Mouse (Mus musculus) heart, adult 2 months (tissue): ENCODE measurements at regions not wholly inside any gene's neighbourhood (a gene's known extent, or its start where the extent isn't known, plus 50 kb on each side); places are given as distances from the start of the nearest gene placed in this dataset.

ENCODE experiments used
- DNase-seq, 2 experiments: peaks; one replicate each; pipeline ENCODE4 v3.0.0; 2021
- H3K27ac ChIP-seq: fragments of 200-600 bp; 2 replicates; pipeline ENCODE4 v1.8.1; 2022
- H3K27me3 ChIP-seq: fragments of 200-500 bp; 2 replicates; pipeline ENCODE4 v1.6.1; 2012; ENCODE audit warnings: mild to moderate bottlenecking, low read length, inconsistent platforms, mixed read lengths; ENCODE audit not compliant: control insufficient read depth, insufficient read depth
- H3K36me3 ChIP-seq: fragments of 200-500 bp; 2 replicates; pipeline ENCODE4 v1.6.1; 2012; ENCODE audit warnings: low read length, inconsistent platforms; ENCODE audit not compliant: control insufficient read depth, insufficient read depth
- H3K4me1 ChIP-seq: fragments of 200-500 bp; 2 replicates; pipeline ENCODE4 v1.6.1; 2011; ENCODE audit warnings: low read length; ENCODE audit not compliant: control insufficient read depth, insufficient read depth
- H3K4me3 ChIP-seq: fragments of 200-600 bp; 2 replicates; pipeline ENCODE4 v1.8.1; 2022
- H3K79me2 ChIP-seq: fragments of 200-500 bp; replicated peaks from 2 replicates; pipeline ENCODE4 v1.6.1; 2012; ENCODE audit warnings: mild to moderate bottlenecking, inconsistent platforms, low read length, moderate library complexity, mixed read lengths; ENCODE audit not compliant: control insufficient read depth, insufficient read depth
- H3K9ac ChIP-seq: fragments of 200-500 bp; 2 replicates; pipeline ENCODE4 v1.6.1; 2012; ENCODE audit warnings: low read depth, mild to moderate bottlenecking, control low read depth, inconsistent platforms, low read length, mixed read lengths
- CTCF ChIP-seq: fragments of 200-600 bp; IDR thresholded peaks from 2 replicates; pipeline ENCODE4 v1.8.1; 2022; ENCODE audit warnings: antibody characterized with exemption, mild to moderate bottlenecking, moderate library complexity
- EP300 ChIP-seq: fragments of 200-500 bp; IDR thresholded peaks from 2 replicates; pipeline ENCODE4 v1.6.1; 2011; ENCODE audit warnings: low read depth, low read length, control low read depth; ENCODE audit not compliant: insufficient read depth
- POLR2A ChIP-seq: fragments of 200-500 bp; IDR thresholded peaks from 2 replicates; pipeline ENCODE4 v1.6.1; 2011; ENCODE audit warnings: mild to moderate bottlenecking, low read depth, low read length, control low read depth; ENCODE audit not compliant: insufficient read depth
- WGBS: fragments of 180-500 bp; shearing (Covaris S2); methylation state at CpG from one replicate; pipeline ENCODE4 v1.1.7; 2018; 5-methylcytosine and 5-hydroxymethylcytosine counted together
- intact Hi-C: fragments of 180-260 bp; cut with DNase I; formaldehyde crosslinking; loops from one replicate; pipeline ENCODE4 v1.15.1; 2025

GRCm38 (mm10) chr4:11903861-11904260 is 77.2 kb downstream of the Gm10604 start:
- no peak overlapping the region for H3K9ac ChIP-seq
- WGBS = 95% methylated on average over 1 of the region's 1 CpGs
- no peaks in the 10 kb centered on the region; the same call in none of the 2 replicates for H3K4me1 ChIP-seq
- TF ChIP-seq POLR2A (no peak), EP300 (no peak)
- H3K27me3 ChIP-seq = no peaks in the 10 kb centered on the region
- intact Hi-C loops = no loop called here
- H3K36me3 ChIP-seq = no peaks in the 10 kb centered on the region
- H3K79me2 ChIP-seq = no peaks in the 10 kb centered on the region
- no peak overlapping the region for H3K4me3 ChIP-seq
- H3K27ac ChIP-seq = no peak overlapping the region
- no peak for DNase-seq

- Histone ChIP-seq H3K9ac (no peak overlapping the region), H3K4me3 (no peak overlapping the region), H3K36me3 (no peaks in the 10 kb centered on the region), H3K79me2 (no peaks in the 10 kb centered on the region), H3K27ac (no peak overlapping the region), H3K27me3 (no peaks in the 10 kb centered on the region), H3K4me1 (no peaks in the 10 kb centered on the region; the same call in none of the 2 replicates)
- TF ChIP-seq POLR2A = no peak
- no peak for TF ChIP-seq CTCF
- TF ChIP-seq EP300 = no peak
- no peak for DNase-seq
- WGBS = 93% methylated on average over 5 of the region's 5 CpGs
- intact Hi-C loops = no loop called here
These were observed 77.7 kb downstream of the Gm10604 start for GRCm38 (mm10) chr4:11903401-11903800.

GRCm38 (mm10) chr4:11899979-11900624 is 81.0 kb downstream of the Gm10604 start:
- Histone ChIP-seq H3K9ac (no peak overlapping the region), H3K4me3 (no peak overlapping the region), H3K36me3 (no peaks in the 10 kb centered on the region; the same call in 1 of the 2 replicates), H3K27me3 (no peaks in the 10 kb centered on the region), H3K27ac (no peak overlapping the region), H3K79me2 (no peaks in the 10 kb centered on the region), H3K4me1 (no peaks in the 10 kb centered on the region)
- no peak for TF ChIP-seq EP300
- TF ChIP-seq CTCF = no peak
- no peak for TF ChIP-seq POLR2A
- intact Hi-C loops = loop anchor here (5.0 kb wide), 1 partner anchor 78 kb away; no protein-coding TSS in a partner anchor
- WGBS = 17% methylated on average over 10 of the region's 10 CpGs
- peak; percentile 35 to 39 for DNase-seq

GRCm38 (mm10) chr4:11897231-11897630 is 83.8 kb downstream of the Gm10604 start:
- no peak for TF ChIP-seq CTCF
- no peak for TF ChIP-seq POLR2A
- no peak for TF ChIP-seq EP300
- intact Hi-C loops = loop anchor here (5.0 kb wide), 1 partner anchor 75 kb away; no protein-coding TSS in a partner anchor
- H3K79me2 ChIP-seq = no peaks in the 10 kb centered on the region
- H3K27me3 ChIP-seq = no peaks in the 10 kb centered on the region
- H3K9ac ChIP-seq = no peak overlapping the region
- no peak for DNase-seq
- no peaks in the 10 kb centered on the region for H3K4me1 ChIP-seq
- no peak overlapping the region for H3K27ac ChIP-seq
- no peaks in the 10 kb centered on the region; the same call in 1 of the 2 replicates for H3K36me3 ChIP-seq
- H3K4me3 ChIP-seq = no peak overlapping the region

GRCm38 (mm10) chr4:11895857-11896825 is 84.9 kb downstream of the Gm10604 start:
- H3K27ac ChIP-seq = peak overlapping the region; percentile 27
- H3K27me3 ChIP-seq = no peaks in the 10 kb centered on the region
- no peaks in the 10 kb centered on the region for H3K79me2 ChIP-seq
- no peak overlapping the region for H3K9ac ChIP-seq
- TF ChIP-seq POLR2A (no peak), CTCF (no peak), EP300 (no peak)
- H3K36me3 ChIP-seq = no peaks in the 10 kb centered on the region; the same call in 1 of the 2 replicates
- H3K4me3 ChIP-seq = no peak overlapping the region
- 48% methylated on average over 6 of the region's 6 CpGs for WGBS
- intact Hi-C loops = loop anchor here (5.0 kb wide), 1 partner anchor 74 kb away; no protein-coding TSS in a partner anchor
- DNase-seq = peak; percentile 43 to 58
- H3K4me1 ChIP-seq = no peaks in the 10 kb centered on the region

- Histone ChIP-seq H3K79me2 (no peaks in the 10 kb centered on the region), H3K4me1 (no peaks in the 10 kb centered on the region; the same call in 1 of the 2 replicates), H3K27ac (no peak overlapping the region), H3K4me3 (no peak overlapping the region), H3K27me3 (no peaks in the 10 kb centered on the region), H3K9ac (no peak overlapping the region), H3K36me3 (no peaks in the 10 kb centered on the region; the same call in 1 of the 2 replicates)
- WGBS = 67% methylated on average over 9 of the region's 9 CpGs
- DNase-seq = no peak
- intact Hi-C loops = no loop called here
- TF ChIP-seq EP300 = no peak
- TF ChIP-seq POLR2A = no peak
- TF ChIP-seq CTCF = no peak
These were observed 87.4 kb downstream of the Gm10604 start for GRCm38 (mm10) chr4:11893560-11894205.
